Mouse (Mus musculus): ENCODE measurements around the gene As3mt. TPM values are rescaled to one million over a fixed set of nuclear protein-coding genes. Genes with fewer than 3 reads are reported as not detected.

Gene As3mt
- total RNA-seq, 2 experiments from 2014 or later = 93.6 to 101 TPM

GRCm38 (mm10) chr19:46784038-46784437 is 76.8 kb downstream of the As3mt start:
- no peak for DNase-seq

GRCm38 (mm10) chr19:46784502-46784901 is 77.2 kb downstream of the As3mt start:
- DNase-seq = no peak

GRCm38 (mm10) chr19:46785633-46786032 is 78.4 kb downstream of the As3mt start:
- no peak for DNase-seq

GRCm38 (mm10) chr19:46789782-46790181 is 82.5 kb downstream of the As3mt start:
- no peak for DNase-seq

Other genes with a start within 250 kb of the As3mt start
- gene Trim8, start 205.8 kb upstream of the As3mt start, total RNA-seq (2021) = 10 to 100 TPM; 47.3 to 53.3 TPM
- gene Arl3, start 134.3 kb upstream of the As3mt start, total RNA-seq (2021) = 10 to 100 TPM; 43.3 to 67.7 TPM
- gene Sfxn2, start 134.1 kb upstream of the As3mt start, total RNA-seq (2021) = 10 to 100 TPM in 1 of 2 experiments, 1 to 10 TPM in 1; 7.9 to 11.5 TPM
- 100 to 1,000 TPM; 131 to 170 TPM for gene Wbp1l, start 108.4 kb upstream of the As3mt start, total RNA-seq (2021)
- 10 to 100 TPM in 1 of 2 experiments, 1 to 10 TPM in 1; 1.9 to 10.5 TPM for gene Cyp17a1, start 34.3 kb upstream of the As3mt start, total RNA-seq (2021)
- gene Borcs7, start 17.6 kb upstream of the As3mt start, total RNA-seq (2021) = 10 to 100 TPM; 14.4 to 16.8 TPM
- gene Cnnm2, start 54.1 kb downstream of the As3mt start, total RNA-seq (2021) = 10 to 100 TPM; 23.7 to 39.4 TPM

Measured in adrenal gland, postnatal 36 days (tissue).